Mouse (Mus musculus) heart, postnatal 25 days (tissue): Measurements from ENCODE around the gene Cpne6. TPM values are rescaled to one million over a fixed set of nuclear protein-coding genes. Genes with fewer than 3 reads are reported as not detected.

Experiments
- DNase-seq: peaks from one replicate; pipeline ENCODE4 v3.0.0; 2022; ENCODE audit warnings: low spot score
- intact Hi-C: fragments of 180-260 bp; cut with DNase I; formaldehyde crosslinking; loops from one replicate; pipeline ENCODE4 v1.15.1; 2025
- total RNA-seq, 2 experiments: library from RNA; stranded (reverse); gene quantifications; 2 replicates each; pipeline ENCODE4 v1.2.3; 2021

Gene Cpne6
- total RNA-seq, 2 experiments from 2014 or later, result not detected

DNA sequence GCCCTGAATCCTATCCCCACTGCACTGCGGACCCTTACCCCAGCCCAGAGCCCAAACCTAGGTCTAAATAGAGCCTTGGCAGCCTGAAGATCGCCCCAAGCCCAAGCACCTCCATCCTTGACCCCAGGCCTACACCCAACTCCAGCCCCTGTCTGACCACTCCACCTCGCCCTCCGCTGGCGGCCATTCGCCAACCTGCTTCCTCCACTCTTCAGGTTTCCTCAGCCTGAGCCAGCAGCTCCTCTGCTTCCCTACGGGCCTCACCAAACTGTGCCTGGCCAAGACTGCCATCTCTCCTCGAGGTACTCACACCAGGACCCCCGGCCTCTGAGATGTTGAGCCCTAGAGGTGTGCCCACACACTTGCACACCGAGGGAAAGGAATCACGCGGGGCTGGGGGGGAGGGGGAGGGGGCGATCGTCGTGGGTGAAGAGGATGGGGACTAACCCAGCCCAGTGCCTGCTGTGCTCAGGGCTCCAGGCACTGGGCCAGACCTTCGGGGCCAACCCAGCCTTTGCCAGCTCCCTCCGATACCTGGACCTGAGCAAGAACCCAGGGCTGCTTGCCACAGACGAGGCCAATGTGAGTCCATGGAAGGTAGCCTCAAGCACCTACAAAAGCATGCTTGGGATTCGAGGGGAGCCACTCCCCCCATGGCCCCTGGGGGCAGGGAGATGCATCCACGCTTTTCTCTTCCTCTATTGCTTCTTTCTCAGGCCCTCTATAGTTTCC is 14.6 kb upstream of the Cpne6 start:
- intact Hi-C loops, result loop anchor here (5.0 to 10.0 kb wide), 2 partner anchors 107 to 259 kb away; partner anchors contain the start of genes Cideb and Irf9
- DNase-seq, result no peak

DNA sequence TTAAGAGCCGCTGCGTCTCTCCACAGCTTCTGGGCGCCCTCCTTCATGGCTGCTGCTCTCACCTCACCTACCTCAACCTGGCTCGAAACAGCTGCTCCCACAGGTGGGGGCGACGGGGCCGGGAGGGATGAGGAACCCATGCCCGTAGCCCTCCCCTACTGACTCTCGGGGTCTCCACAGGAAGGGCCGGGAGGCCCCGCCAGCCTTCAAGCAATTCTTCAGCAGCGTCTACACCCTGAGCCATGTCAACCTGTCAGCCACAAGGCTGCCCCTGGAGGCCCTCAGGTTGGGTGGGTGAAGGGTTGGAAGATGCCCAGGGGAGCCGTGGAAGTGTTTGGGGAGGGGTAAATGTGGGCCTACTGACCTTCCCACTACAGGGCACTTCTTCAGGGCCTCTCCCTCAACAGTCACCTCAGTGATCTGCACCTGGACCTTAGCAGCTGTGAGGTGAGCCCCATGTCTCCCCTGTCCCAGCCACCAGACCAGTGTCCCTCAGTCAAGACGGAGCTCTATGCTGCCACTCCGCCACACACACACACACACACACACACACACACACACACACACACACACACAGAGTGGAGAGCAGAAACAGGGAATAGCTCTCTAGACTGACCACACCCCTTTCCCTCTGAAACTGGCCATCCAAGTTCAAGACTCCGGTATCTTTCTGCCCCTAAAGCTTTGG is 13.3 kb upstream of the Cpne6 start:
- DNase-seq, result no peak
- intact Hi-C loops, result loop anchor here (1.0 to 10.0 kb wide), 4 partner anchors 39 to 258 kb away; partner anchors contain the start of genes Cideb and Irf9

DNA sequence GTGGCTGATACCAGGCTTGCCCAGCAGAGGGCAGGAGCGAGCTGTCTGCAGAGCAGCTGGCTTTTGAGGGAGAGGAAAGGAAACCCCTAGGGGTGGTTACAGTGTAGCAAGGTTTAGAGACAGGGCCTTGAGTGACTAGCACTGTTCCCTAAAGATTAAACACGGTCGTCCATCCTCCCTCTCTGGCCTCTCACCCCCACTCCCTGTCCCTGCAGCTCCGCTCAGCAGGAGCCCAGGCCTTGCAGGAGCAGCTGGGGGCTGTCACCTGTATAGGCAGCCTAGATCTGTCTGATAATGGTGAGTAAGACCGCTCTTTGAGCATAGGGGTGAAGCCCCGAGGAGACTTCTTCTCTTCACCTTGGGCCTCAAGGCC is 12.8 kb upstream of the Cpne6 start:
- peak; percentile 61 for DNase-seq

DNA sequence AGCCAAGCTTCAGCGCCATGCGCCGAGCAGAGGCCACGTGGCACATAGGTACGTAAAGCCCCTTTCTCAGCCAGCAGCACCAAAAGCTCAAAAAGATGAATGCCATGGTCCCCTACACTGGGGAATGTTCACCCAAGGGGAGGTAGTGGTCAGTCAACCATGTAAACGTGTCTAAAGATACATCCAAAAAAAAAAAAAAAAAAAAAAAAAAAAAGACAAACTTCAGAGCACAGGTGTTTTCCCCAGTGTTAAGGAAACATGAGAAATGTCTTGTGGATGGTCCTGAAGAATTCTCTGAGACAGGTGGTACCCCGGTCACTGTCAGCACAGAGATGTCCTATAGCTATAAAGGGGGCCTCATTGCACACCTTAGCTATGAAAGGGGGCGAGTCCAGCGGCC is 4.6 kb upstream of the Cpne6 start:
- DNase-seq, result no peak
- intact Hi-C loops, result no loop called here

More for the DNA sequence above, 12.8 kb upstream of the Cpne6 start:
- intact Hi-C loops, result loop anchor here (1.0 to 10.0 kb wide), 4 partner anchors 39 to 257 kb away; partner anchors contain the start of genes Cideb and Irf9

DNA sequence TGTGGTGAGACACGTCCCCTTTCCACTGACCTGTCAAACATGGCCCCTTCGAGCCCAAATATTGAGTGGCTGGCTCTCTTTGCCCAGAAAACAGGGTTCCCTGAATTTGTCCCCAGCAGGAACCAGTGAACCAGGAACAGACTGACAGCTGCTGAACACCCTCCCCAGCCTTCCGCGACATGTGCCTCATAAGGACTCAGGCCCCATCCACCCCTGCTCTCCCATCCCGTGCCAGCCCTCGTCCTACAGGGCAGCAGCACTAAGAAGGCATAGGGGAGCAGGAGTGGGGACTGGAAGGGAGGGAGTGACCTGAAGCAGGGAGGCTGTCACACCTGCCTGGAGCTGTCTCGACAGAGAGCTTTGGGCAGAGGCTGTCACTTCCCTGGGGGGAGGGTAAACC is 2.4 kb upstream of the Cpne6 start:
- intact Hi-C loops, result no loop called here
- no peak for DNase-seq

DNA sequence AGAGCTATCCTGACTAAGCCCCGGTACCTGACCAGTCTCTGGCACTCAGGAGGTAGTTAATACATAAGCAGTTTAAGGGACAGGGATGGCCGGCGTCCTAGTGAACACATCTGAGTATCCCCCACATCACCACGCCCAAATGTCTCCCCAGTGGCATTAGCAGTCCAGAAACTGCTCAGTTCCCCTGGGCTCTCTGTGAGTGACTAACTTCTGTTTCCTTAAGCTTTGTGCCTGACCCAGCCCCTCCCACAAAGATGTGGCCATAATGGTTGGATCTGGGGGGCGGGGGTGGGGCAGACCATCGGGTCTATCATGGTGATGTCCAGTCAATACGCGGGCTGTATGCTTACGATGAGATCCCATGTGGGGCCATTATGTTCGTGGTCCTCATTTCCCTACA is 705 bp upstream of the Cpne6 start:
- intact Hi-C loops, result no loop called here

DNA sequence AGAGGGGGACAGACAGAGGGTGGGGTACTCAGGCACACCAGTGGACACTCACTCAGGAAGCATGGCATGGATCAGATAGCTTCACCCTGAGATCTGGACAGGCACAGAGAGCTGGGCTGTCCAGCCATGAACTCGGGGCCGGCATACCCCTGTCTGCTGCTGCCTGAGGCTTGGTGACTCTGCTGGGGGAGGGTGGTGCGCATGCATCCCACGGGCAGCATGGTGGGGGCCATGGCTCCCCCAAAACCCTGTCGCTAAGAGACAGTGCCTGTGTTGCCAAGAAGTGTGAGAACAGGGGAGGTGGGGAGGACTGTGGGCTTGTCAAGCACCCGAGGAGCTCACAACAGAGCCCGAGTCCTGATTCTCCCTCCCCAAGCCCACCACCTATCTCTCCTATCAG is 792 bp downstream of the Cpne6 start:
- intact Hi-C loops, result no loop called here
- DNase-seq, result no peak

More for the DNA sequence above, 705 bp upstream of the Cpne6 start:
- no peak for DNase-seq

DNA sequence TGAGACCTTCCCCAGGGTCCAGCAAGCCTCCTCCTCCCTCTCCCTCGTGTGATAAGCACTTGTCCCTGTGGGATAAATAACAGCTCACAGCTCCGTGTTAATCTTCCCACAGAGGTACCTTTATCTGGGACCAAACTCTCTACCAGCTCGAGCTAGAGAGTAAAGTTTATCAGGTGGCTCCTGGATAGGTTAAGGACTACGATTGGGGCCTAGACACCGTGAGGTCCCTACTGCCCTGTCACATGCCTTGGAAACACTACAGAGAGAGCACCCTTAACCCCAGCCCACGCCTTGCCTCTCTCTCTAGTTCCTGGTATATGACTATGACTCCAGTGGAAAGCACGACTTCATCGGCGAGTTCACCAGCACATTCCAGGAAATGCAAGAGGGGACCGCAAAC is 3.7 kb downstream of the Cpne6 start:
- intact Hi-C loops, result no loop called here
- no peak for DNase-seq

DNA sequence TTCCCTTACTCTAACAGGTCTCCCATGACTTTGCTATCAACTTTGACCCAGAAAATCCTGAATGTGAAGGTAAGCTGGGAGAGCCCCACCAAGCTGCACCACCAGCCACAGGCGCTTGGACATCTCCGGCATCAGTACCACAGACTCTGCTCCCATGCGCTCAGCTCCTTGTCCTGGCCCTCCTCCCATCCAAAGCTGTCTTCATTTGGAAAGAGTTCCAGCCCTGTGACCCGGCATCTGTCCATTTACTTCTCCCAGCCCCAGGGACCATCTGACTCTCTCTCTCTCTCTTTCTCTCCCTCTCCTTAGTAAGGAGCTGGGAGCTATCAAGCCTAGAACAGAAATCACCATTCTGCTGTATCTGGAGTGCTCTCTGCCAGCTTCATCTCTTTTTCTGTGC is 5.6 kb downstream of the Cpne6 start:
- no peak for DNase-seq
- intact Hi-C loops, result no loop called here

DNA sequence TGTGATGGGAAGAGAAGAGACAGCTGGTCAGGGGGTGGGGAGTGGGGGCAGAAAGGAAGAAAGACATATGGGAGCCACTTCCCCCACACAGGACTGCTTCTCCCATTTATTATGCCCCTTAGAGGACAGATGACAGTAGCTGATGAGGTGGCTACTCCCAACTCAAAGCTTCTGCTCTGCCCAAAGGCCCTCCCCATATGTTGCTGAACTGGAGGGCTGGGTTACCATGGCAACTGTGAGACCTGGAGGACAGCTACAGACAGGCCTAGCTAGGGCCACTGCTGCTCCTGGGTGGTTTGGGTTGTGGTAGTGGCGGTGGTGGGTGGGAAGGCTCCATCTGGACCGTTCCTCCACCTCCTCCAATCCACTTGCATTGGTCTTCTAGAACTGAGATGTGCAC is 8.7 kb downstream of the Cpne6 start:
- intact Hi-C loops, result no loop called here
- no peak for DNase-seq

DNA sequence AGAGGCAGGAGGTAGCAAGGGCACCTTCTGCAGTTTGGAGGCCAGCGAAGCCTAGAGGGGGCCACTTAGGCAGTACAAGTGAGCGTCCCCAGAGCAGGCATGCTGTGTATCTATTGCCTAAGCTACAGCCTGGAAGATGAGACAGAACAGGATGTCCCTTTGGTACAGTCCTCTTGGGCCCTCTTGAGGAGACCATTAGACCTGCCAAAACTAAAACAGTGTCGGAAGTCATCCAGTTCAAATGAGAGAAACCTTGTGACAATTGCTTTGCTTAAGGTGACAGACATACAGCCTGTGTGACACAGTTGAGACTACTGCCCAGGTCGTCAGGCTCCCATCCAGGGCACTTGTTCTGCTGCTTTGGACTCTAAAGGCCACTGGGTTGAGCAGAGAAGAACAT is 9.4 kb downstream of the Cpne6 start:
- intact Hi-C loops, result no loop called here

DNA sequence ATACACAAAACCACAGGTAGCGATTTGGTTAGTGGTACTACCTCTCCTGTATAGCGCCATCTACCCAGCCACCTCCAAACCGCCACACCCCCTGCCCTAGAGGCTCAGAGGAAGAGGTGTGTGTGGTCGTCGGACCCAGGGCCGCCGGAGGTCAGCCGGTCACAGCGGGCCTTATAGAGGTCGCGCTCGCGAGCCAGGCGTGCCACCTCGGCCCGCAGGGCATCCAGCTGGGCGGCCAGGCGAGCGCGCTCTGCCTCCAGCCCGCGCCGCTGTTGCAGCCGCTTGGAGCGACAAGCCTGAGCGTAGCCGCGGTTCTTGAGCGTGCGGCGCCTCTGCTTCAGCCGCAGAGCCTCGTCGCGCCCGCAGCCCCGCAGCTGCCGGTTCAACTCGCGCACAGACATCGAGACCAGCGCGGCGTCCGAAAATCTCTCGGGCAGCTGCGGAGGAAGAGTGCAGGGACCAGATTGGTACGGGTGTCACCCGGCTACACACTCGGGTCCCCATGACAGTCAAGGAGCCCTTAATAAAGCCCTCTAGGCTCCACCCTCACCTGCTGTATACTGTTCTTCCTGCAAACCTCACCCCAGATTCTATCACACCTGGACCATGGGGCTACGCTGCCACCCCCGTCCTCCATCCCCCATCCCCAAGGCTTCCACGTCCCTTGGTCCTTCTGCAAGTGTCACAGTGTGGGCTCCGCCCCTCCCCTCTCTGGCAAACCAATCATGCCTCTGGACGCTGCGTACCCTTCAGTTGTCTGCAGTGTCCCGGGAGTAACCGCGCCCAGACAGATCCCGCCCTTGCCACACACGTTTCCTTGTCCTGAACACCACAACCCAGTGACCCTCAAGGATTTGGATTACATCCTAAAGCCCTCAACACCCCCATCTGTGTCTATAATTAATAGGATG is 10.5 kb downstream of the Cpne6 start:
- intact Hi-C loops, result no loop called here
- no peak for DNase-seq

More for the DNA sequence above, 9.4 kb downstream of the Cpne6 start:
- no peak for DNase-seq

DNA sequence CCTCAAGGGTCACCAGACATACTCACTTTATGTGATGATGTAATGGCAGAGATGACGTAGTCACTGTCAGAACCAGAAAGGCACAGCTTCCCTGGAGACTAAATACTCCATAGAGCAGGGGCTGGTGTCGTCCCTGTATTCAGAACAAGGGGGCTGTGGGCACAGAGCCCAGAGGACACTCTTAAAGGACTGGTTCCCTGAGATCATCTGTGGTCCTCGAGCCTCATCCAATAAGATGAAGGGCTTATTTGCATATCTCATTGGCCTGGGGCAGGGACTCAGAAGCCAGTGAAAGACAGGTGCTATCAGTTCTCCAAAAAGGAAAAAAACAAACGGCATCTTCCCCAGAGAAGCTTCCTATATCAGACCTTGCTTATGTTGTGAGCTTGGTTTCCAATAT is 13.8 kb downstream of the Cpne6 start:
- DNase-seq, result no peak
- intact Hi-C loops, result no loop called here

DNA sequence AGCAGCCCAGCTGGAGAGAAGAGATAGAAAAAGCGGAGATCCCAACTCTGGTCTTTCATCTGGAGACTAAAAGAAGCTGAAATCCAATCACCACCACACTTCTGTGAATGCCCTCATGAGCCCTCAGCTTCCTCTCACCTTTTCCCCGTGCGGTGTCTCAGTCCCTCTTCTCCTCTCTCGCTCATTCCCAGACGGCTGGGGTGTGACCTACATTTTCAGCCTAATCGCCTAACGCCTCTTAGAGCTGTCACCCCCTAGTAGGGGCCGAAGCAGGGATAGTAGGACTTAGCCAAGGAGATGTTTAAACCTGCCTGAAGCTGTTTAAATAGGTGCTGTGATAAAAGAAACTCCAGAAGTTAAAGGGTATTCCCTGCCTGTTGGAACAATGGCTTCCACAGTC is 14.5 kb downstream of the Cpne6 start, which contains the start of gene Nrl:
Nrl (minus strand) TSS at position 197 of the 400 bp plus-strand sequence.
- DNase-seq, result no peak
- intact Hi-C loops, result no loop called here

DNA sequence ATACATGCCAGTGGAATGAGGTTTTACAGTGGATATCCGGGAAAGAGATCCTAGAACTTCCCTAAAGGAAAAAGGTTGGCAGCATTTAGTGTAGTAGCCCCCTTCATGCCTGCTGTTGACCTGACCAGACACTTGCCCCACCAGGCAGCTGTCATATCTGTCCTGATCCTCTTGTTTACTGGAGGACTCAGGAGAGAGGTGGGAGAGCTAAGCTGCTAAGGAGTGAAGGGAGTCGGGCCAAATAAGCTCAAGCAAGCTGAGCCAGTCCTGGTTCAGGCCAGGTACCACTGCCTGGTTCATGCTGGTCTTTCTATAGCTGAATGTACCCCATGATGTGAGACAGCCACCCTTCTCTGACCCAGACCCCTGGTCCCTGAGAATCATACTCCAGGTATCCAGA is 16.4 kb downstream of the Cpne6 start:
- intact Hi-C loops, result no loop called here

DNA sequence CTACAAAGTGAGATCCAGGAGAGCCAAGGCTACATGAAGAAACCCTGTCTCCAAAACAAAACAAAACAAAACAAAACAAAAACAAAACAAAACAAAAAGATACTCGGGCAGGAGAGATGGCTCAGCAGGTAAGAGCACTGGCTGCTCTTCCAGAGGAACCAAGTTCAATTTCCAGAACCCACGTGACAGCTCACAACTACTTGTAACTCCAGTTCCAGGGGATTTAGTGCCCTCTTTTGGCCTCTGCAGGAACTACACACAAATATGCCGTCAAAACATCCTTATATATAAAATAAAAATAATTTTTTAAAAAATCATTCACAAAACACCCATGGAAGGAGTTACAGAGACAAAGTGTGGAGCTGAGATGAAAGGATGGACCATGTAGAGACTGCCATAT is 17.7 kb downstream of the Cpne6 start:
- intact Hi-C loops, result no loop called here
- no peak for DNase-seq

More for the DNA sequence above, 16.4 kb downstream of the Cpne6 start:
- DNase-seq, result no peak

DNA sequence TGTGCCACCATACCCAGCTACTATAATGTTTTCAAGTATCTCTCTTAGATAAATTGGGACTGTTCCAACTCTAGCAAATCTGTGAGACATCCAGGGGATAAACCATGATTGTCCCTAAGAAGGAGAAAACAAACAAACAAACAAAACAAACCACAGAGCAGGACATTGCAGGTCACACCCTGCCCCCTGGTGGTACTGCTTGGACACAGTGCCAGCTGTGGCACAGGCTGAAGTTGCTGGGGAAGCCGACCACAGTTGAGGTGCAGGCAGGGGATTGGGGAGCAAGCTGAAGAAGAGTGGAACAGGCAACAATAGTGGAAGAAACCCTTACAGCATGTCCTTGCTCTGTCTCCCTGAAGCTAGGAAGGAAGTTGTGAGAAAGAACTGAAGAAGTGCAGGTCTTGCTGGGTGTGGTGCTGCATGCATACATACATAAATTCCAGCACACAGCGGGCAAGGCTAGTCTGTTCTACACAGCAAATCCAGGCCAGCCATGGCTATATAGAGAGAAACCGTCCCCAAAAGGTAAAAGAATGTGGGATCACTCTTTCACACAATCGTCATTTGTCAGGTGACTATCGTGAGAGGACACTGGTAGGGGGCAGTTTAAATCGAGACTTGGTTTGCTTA is 26.0 kb downstream of the Cpne6 start:
- intact Hi-C loops, result loop anchor here (1.0 to 10.0 kb wide), 2 partner anchors 39 to 261 kb away; no protein-coding TSS in a partner anchor
- DNase-seq, result no peak

DNA sequence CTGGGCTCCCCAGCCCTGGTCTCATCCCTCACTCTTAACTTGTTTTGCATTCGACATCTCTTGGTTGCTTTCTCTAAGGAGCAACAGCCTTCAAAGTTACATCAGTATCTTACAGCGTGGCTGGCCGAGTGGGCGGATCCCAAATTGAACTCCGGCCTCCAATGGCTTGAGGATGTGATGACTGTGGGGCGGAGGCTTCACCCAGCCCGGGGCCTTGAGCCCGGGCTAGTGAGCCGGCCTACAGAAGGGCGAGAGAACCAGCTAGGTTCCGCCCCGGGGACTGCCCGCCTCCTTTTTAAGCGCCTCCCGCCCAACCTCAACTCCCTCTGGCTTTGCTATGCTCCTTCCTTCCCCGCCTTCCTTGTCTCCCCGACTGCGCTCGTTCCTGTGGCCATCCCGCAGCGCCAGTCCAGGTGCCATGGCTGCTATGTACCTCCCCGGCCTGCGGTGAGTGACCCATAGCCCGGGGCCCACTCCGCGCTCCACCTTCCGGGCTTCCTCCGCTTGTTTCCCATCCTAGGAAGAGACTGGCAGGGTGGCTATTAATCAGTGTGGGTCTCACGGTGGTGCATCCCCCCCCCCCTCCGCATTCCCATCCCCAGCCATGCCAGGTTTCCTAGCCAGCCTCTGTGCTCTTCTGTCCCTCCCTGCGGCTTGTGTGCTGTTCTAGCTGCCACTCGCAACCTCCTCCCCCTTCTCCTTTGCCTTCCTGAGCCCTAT is 30.0 kb downstream of the Cpne6 start, which contains the start of gene Pck2:
Pck2 (plus strand) TSS at position 200 of the 720 bp plus-strand sequence.
- DNase-seq, result peak; percentile 91
- intact Hi-C loops, result loop anchor here (2.0 kb wide), 1 partner anchor 17 kb away; no protein-coding TSS in a partner anchor

DNA sequence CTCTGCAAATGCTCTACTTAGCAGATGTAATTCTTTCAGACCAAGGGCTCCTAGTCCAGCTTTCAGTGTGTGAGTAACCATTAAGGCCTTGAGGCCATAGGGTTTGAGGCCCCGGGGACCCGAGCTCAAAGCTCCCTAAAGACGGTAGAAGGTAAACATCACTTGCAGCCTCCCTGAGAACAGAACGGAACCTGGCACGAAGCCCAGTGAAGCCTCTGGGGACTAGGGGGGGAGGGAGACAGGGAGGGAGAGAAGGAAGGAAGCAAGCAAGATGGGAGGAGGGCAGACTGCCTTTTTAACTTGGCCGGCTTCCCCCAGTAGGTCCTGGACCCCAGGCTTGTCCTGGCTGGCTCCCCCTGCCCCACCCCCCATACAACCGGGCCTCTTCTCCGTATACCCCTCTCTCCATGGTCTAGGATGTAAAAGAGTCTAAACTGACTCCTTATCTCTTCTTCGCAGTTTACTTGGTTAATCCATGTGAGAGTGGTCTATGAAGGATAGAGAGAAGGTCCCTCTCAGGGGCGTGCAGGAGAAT is 30.6 kb downstream of the Cpne6 start:
- intact Hi-C loops, result loop anchor here (2.0 kb wide), 1 partner anchor 16 kb away; no protein-coding TSS in a partner anchor
- DNase-seq, result peak; percentile 66
